Mouse (Mus musculus): ENCODE measurements around the gene Gm9112. TPM values are rescaled to one million over a fixed set of nuclear protein-coding genes. Genes with fewer than 3 reads are reported as not detected.
"Not testable (repeated sequence)": the region's sequence is repeated elsewhere in the genome, so short reads cannot be mapped to it uniquely, and the experiment has no call there.

Gene Gm9112
- polyA plus RNA-seq (2015; fragmentation: Nextera tagmentation; extraction: Ambion mirVana), result not detected in 2 replicates

DNA sequence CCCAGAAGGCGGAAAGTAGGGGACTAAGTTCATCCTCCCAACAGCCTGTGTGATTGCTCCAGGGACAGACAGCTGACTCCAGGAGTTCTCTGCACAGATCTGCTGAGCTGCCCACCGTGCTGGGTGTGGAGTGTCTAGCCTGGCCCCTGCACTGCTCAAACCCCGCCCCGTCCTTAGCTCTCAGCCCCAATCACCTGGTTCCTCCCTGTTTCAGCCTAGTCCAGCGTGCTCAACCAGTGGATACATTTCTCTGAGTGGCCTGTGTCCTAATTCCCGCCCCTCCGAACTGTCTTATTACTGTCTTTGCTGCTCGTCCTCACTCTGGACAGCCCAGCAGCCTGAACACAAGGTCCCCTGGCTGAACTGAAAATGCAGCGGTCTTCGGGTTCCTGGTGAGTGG lies at the start of gene Gm9112, which contains the start of gene Dmrtc1b:
Gene Gm9112, minus strand, starts transcription at position 101 of the 400 bp plus-strand sequence.
Gene Dmrtc1b, plus strand, starts transcription at position 331 of the 400 bp plus-strand sequence.
- not testable (repeated sequence) for DNase-seq (ENCODE audit: low spot score)

DNA sequence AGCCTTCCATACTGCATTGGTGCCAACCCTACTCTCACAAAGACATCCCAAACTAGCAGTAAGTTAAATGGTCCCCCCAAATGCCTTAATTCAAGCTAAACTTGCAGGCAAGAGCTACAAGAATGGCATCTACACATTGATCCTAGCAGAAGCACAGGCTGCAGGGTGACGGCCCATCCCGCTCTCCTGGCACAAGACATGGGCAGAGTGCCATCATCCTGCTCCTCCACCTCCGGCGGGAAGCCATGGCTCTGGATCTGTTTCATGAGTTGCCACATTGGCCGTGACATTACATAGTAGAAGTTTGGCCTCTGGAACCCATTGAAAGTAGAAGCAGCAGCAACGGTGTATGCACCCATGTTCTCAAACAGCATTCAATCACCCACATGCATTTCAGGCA lies 16.8 kb upstream of the Gm9112 start:
- not testable (repeated sequence) for DNase-seq (ENCODE audit: low spot score)

DNA sequence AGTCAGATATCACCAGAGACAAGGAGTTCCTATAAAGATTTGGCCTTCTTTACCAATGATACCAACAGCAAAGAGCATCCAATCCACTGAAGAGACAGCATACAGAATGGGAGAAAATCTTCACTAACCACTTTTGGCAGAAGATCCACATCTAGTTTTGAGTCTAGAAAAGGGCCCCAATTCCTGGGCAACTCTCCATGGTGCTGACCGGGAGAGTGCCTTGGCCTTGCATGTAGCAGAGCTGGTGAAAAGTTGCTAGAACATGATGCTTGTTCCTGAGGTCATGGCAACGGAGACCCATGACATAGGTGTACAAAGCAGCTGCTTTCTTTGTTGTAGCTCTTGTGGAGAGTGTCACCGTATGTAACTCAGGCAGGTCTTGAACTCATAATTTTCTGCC lies 6.8 kb downstream of the Gm9112 start:
- not testable (repeated sequence) for DNase-seq (ENCODE audit: low spot score)

DNA sequence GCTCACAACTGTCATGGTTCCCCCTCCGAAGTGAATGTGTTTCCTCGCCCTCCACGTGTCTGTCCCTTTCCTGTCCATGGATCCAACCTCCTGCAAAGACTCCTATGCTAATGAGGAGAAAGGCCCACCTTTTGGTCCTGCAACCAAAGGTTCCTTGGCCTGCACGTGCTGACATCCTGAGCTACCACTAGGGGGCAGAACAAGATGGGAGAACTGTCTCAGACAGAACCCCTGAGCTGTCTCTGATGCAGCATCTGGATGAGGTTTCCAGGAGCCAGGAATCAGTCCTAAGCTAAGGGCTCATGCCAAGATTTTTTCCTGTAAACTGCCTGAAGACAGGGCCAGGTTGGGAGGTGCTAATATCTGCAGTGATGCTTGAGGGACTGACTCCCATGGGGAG lies 18.2 kb downstream of the Gm9112 start:
- DNase-seq (ENCODE audit: low spot score), result peak; percentile 4

DNA sequence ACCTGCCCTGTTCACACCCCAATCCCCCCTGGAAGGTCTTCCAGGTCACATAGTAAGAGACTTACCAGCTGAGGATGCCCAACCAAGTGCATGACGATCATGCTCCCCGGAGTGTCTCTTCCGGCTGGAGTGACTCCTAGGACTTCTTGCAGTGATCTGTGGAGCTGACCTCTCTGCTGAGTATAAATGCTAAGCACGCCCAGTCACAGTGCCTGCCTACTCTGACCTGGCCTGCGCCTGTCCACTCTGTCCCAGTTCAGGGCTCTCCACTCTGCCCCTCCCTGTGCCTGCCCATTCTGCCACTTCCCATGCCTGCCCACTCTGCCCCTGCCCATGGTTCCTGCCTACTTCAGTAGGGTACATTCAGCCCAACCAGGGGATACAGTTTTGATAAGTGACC lies 20.6 kb downstream of the Gm9112 start, which contains the start of gene Gm3880:
Gene Gm3880, minus strand, starts transcription at position 101 of the 400 bp plus-strand sequence.
- DNase-seq (ENCODE audit: low spot score), result not testable (repeated sequence)

DNA sequence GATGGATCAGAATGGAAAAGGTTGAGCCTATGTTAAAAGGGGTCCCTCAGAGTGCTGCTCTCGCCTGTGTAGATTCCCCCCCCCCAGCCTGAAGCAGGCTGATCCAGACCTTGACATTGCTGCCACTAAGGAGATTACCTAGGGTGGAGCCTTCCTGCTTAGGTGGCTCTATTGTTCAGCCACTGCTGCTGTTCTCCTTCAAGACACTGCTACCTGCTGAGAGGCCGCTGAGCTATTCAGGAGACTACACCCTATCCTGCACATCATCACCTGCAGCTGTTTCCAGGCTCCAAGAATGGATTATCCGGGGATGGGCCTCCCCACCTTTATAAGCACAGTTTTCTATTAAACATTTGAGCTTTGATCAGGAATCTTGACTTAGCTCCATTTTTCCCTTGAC lies 22.7 kb downstream of the Gm9112 start:
- not testable (repeated sequence) for DNase-seq (ENCODE audit: low spot score)

DNA sequence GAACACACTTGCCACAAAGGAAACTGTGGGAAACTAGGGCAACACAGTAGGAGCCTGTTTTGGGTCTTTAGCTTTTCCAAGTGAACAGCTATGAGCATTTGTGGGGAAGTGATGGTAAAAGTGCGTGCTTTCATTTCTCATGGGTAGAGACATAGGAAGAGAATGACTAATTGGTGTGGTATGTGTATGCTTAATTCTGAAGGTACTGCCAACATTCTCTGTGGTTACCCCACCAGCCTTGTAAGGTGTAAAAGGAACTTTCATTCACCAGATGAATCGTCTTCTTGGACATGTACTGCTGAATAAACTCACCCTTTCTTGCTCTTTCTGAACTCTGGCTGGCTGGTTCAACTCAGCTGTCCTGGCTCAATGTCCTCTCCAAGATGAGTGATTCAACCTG lies 40.8 kb downstream of the Gm9112 start:
- DNase-seq (ENCODE audit: low spot score), result no peak

DNA sequence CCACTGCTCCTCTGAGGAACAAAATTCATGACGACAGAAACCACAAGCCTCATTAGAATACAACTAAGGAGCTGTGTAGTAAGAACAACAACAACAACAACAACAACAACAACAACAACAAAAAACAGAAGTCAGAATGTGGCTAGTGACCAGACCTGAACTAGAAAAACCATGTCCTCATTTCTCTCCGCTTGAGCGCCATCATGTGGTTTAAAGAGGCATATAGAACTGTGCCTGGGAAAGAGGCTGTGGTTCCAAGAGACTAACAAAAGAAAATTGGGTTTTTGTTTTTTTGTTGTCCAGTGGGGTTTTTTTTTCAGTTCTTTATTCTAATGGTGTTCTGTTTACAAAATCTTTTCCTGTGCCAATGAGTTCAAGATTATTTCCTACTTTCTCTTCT lies 46.7 kb downstream of the Gm9112 start:
- DNase-seq (ENCODE audit: low spot score), result no peak

Other genes with a start within 250 kb of the Gm9112 start
- 11.0 and 11.2 TPM in 2 replicates for gene Hdac8, start 202.3 kb downstream of the Gm9112 start, polyA plus RNA-seq (2015; fragmentation: Nextera tagmentation; extraction: Ambion mirVana)
- 0.70 and 0.78 TPM in 2 replicates for gene Phka1, start 63.4 kb downstream of the Gm9112 start, polyA plus RNA-seq (2015; fragmentation: Nextera tagmentation; extraction: Ambion mirVana)
- gene Gm3880, start 20.7 kb downstream of the Gm9112 start, polyA plus RNA-seq (2015; fragmentation: Nextera tagmentation; extraction: Ambion mirVana), result not detected in 2 replicates
- gene Dmrtc1b, start 230 bp upstream of the Gm9112 start, polyA plus RNA-seq (2015; fragmentation: Nextera tagmentation; extraction: Ambion mirVana), result 0.10 TPM in 1 of 2 replicates, not detected in the other
- not detected in 2 replicates for gene Dmrtc1c1, start 95.3 kb upstream of the Gm9112 start, polyA plus RNA-seq (2015; fragmentation: Nextera tagmentation; extraction: Ambion mirVana)
- gene Dmrtc1c2, start 147.0 kb upstream of the Gm9112 start, polyA plus RNA-seq (2015; fragmentation: Nextera tagmentation; extraction: Ambion mirVana), result not detected in 2 replicates
- not detected in 2 replicates for gene 1700031F05Rik, start 160.3 kb upstream of the Gm9112 start, polyA plus RNA-seq (2015; fragmentation: Nextera tagmentation; extraction: Ambion mirVana)
- gene Dmrtc1a, start 201.1 kb upstream of the Gm9112 start, polyA plus RNA-seq (2015; fragmentation: Nextera tagmentation; extraction: Ambion mirVana), result 0.78 and 1.2 TPM in 2 replicates
- gene 1700011M02Rik, start 201.3 kb upstream of the Gm9112 start, polyA plus RNA-seq (2015; fragmentation: Nextera tagmentation; extraction: Ambion mirVana), result not detected in 2 replicates
- gene 1700018G05Rik, start 220.7 kb upstream of the Gm9112 start, polyA plus RNA-seq (2015; fragmentation: Nextera tagmentation; extraction: Ambion mirVana), result not detected in 2 replicates

Data from thymus, postnatal 0 days (tissue).